Mouse (Mus musculus): ENCODE data around the gene Baz2a. TPM values are rescaled to one million over a fixed set of nuclear protein-coding genes. Genes with fewer than 3 reads are reported as not detected.

Gene Baz2a
- polyA plus RNA-seq, 1 experiment from 2014 or later = 33.7 TPM

GRCm38 (mm10) chr10:128125951-128126350 is 34.6 kb downstream of the Baz2a start:
- WGBS = 91% methylated on average over 14 of the region's 14 CpGs
- Histone ChIP-seq H3K4me2 (replicated peaks; ENCODE audit: low read depth, low read length) (no peak overlapping the region), H3K36me3 (ENCODE audit: control insufficient read depth, insufficient read depth, low read length) (peaks cover 94% of the 10 kb centered on the region), H3K27me3 (ENCODE audit: control insufficient read depth, insufficient read depth, low read length) (no peaks in the 10 kb centered on the region), H3K9ac (ENCODE audit: low read depth, low read length) (no peak overlapping the region), H3K4me1 (ENCODE audit: control insufficient read depth, insufficient read depth, low read length) (no peaks in the 10 kb centered on the region), H3K27ac (ENCODE audit: low read depth, low read length) (no peak overlapping the region), H3K9me3 (ENCODE audit: control insufficient read depth, low read length) (no peaks in the 10 kb centered on the region), H3K4me3 (ENCODE audit: low read length) (no peak overlapping the region)
- ATAC-seq (ENCODE audit: low FRiP score, low TSS enrichment) = no peak

GRCm38 (mm10) chr10:128127497-128127896 is 36.1 kb downstream of the Baz2a start:
- Histone ChIP-seq H3K4me2 (replicated peaks; ENCODE audit: low read depth, low read length) (no peak overlapping the region), H3K4me1 (ENCODE audit: control insufficient read depth, insufficient read depth, low read length) (no peaks in the 10 kb centered on the region), H3K36me3 (ENCODE audit: control insufficient read depth, insufficient read depth, low read length) (peaks cover 94% of the 10 kb centered on the region), H3K27me3 (ENCODE audit: control insufficient read depth, insufficient read depth, low read length) (no peaks in the 10 kb centered on the region), H3K4me3 (ENCODE audit: low read length) (no peak overlapping the region), H3K27ac (ENCODE audit: low read depth, low read length) (no peak overlapping the region), H3K9ac (ENCODE audit: low read depth, low read length) (no peak overlapping the region), H3K9me3 (ENCODE audit: control insufficient read depth, low read length) (no peaks in the 10 kb centered on the region)
- no peak for ATAC-seq (ENCODE audit: low FRiP score, low TSS enrichment)
- 76% methylated on average over 5 of the region's 5 CpGs for WGBS

DNA sequence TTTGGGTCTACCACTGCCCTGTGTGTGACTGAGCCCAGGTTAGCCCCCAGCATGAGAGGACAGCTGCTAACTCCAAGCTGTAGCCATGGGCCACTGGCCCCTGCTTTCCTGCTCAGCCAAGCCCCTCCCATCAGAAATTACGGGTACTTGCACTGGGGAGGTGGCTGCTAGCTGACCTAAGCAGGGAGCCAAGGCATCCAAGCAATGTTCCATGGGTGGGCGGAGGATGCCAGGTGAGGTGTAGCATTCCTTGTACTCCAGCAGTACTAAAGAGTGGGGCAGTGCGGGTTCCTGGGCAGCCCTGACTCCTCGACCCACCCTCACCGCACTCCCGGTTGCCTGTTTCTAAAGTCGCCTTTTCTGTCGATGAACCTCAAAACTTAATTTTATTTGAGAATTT is 36.8 kb downstream of the Baz2a start:
- no peaks in the 10 kb centered on the region for H3K4me1 ChIP-seq (ENCODE audit: control insufficient read depth, insufficient read depth, low read length)
- H3K9me3 ChIP-seq (ENCODE audit: control insufficient read depth, low read length) = no peaks in the 10 kb centered on the region
- no peak overlapping the region for H3K4me3 ChIP-seq (ENCODE audit: low read length)
- WGBS = 83% methylated on average over 8 of the region's 8 CpGs
- no peaks in the 10 kb centered on the region for H3K27me3 ChIP-seq (ENCODE audit: control insufficient read depth, insufficient read depth, low read length)
- no peak overlapping the region for H3K27ac ChIP-seq (ENCODE audit: low read depth, low read length)
- no peak overlapping the region for H3K4me2 ChIP-seq (replicated peaks; ENCODE audit: low read depth, low read length)
- ATAC-seq (ENCODE audit: low FRiP score, low TSS enrichment) = no peak
- no peak overlapping the region for H3K9ac ChIP-seq (ENCODE audit: low read depth, low read length)
- H3K36me3 ChIP-seq (ENCODE audit: control insufficient read depth, insufficient read depth, low read length) = peaks cover 92% of the 10 kb centered on the region

DNA sequence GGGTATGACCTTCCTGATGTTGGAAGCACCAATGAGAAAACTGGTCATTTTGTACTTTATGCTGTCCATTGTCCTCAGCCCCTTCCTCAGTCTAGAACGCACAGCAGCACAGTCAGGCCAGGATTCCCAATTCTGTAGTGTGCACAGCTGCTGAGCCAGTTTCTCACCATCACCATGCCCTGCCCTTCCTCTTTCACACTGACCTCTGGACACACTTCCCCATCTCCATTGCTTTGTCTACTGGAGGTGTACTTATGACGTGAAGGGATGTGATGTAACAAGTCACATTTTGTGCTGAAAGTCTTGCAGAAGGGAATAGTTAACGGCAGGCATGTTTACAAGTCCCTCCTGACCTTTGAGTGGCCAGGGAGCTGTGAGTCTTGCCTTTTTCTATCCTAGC is 39.9 kb downstream of the Baz2a start:
- peaks cover 81% of the 10 kb centered on the region for H3K36me3 ChIP-seq (ENCODE audit: control insufficient read depth, insufficient read depth, low read length)
- H3K4me3 ChIP-seq (ENCODE audit: low read length) = no peak overlapping the region
- H3K4me1 ChIP-seq (ENCODE audit: control insufficient read depth, insufficient read depth, low read length) = no peaks in the 10 kb centered on the region
- H3K9ac ChIP-seq (ENCODE audit: low read depth, low read length) = no peak overlapping the region
- no peak overlapping the region for H3K4me2 ChIP-seq (replicated peaks; ENCODE audit: low read depth, low read length)
- 84% methylated on average over 3 of the region's 3 CpGs for WGBS
- H3K27ac ChIP-seq (ENCODE audit: low read depth, low read length) = no peak overlapping the region
- H3K27me3 ChIP-seq (ENCODE audit: control insufficient read depth, insufficient read depth, low read length) = no peaks in the 10 kb centered on the region
- ATAC-seq (ENCODE audit: low FRiP score, low TSS enrichment) = no peak
- no peaks in the 10 kb centered on the region for H3K9me3 ChIP-seq (ENCODE audit: control insufficient read depth, low read length)

DNA sequence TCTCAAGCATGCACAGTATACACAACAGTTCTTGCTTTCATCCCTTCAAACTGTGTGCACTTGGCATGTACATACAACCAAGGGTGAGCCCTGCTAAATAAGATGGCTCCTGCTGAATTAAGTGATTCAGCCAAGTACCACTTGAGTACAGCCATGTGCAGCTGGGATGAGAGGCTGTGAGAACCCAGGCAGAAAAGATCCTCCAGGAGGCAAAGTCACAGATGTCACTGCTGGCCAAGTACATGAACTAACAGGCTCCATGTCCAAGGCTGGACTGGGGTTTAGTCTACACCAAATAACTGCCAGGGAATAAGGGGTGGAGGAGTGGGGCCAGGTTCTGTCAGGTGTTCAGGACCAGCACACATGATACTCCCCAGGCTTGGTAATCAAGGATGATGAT is 40.4 kb downstream of the Baz2a start:
- no peaks in the 10 kb centered on the region for H3K4me1 ChIP-seq (ENCODE audit: control insufficient read depth, insufficient read depth, low read length)
- ATAC-seq (ENCODE audit: low FRiP score, low TSS enrichment) = no peak
- H3K9ac ChIP-seq (ENCODE audit: low read depth, low read length) = no peak overlapping the region
- H3K36me3 ChIP-seq (ENCODE audit: control insufficient read depth, insufficient read depth, low read length) = peaks cover 77% of the 10 kb centered on the region
- H3K4me3 ChIP-seq (ENCODE audit: low read length) = no peak overlapping the region
- H3K9me3 ChIP-seq (ENCODE audit: control insufficient read depth, low read length) = no peaks in the 10 kb centered on the region
- no peak overlapping the region for H3K4me2 ChIP-seq (replicated peaks; ENCODE audit: low read depth, low read length)
- no peaks in the 10 kb centered on the region for H3K27me3 ChIP-seq (ENCODE audit: control insufficient read depth, insufficient read depth, low read length)
- no peak overlapping the region for H3K27ac ChIP-seq (ENCODE audit: low read depth, low read length)

GRCm38 (mm10) chr10:128133650-128134332 is 42.4 kb downstream of the Baz2a start:
- ATAC-seq (ENCODE audit: low FRiP score, low TSS enrichment) = 0 out of 2 replicates have a peak, but pooled peaks have one; percentile 13
- H3K9me3 ChIP-seq (ENCODE audit: control insufficient read depth, low read length) = no peaks in the 10 kb centered on the region
- H3K36me3 ChIP-seq (ENCODE audit: control insufficient read depth, insufficient read depth, low read length) = peaks cover 75% of the 10 kb centered on the region
- 42% methylated on average over 13 of the region's 13 CpGs for WGBS
- H3K4me1 ChIP-seq (ENCODE audit: control insufficient read depth, insufficient read depth, low read length) = no peaks in the 10 kb centered on the region
- H3K4me3 ChIP-seq (ENCODE audit: low read length) = no peak overlapping the region
- H3K27me3 ChIP-seq (ENCODE audit: control insufficient read depth, insufficient read depth, low read length) = no peaks in the 10 kb centered on the region
- no peak overlapping the region for H3K9ac ChIP-seq (ENCODE audit: low read depth, low read length)
- no peak overlapping the region for H3K27ac ChIP-seq (ENCODE audit: low read depth, low read length)
- no peak overlapping the region for H3K4me2 ChIP-seq (replicated peaks; ENCODE audit: low read depth, low read length)

DNA sequence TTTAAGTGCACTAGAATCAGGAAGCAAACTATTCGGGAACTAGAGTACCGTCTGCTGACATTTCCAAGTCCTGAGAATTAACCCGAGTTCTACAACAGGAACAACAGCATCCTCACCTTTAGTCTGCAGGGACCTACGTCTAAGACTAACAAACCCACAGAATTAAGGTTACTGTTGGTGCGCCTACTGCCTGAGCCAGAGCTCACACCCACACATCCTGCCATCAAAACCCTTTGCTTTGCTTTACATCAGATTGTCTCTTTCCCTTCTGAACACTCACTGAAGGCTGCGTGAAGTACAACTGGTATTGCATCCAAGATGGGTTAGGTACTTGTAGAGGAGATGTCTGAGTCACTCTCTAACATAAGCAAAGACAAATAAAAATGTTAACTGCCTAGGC is 44.0 kb downstream of the Baz2a start:
- Histone ChIP-seq H3K36me3 (ENCODE audit: control insufficient read depth, insufficient read depth, low read length) (peaks cover 67% of the 10 kb centered on the region), H3K4me3 (ENCODE audit: low read length) (no peak overlapping the region), H3K4me1 (ENCODE audit: control insufficient read depth, insufficient read depth, low read length) (no peaks in the 10 kb centered on the region), H3K27me3 (ENCODE audit: control insufficient read depth, insufficient read depth, low read length) (no peaks in the 10 kb centered on the region), H3K4me2 (replicated peaks; ENCODE audit: low read depth, low read length) (no peak overlapping the region), H3K9ac (ENCODE audit: low read depth, low read length) (no peak overlapping the region), H3K9me3 (ENCODE audit: control insufficient read depth, low read length) (no peaks in the 10 kb centered on the region), H3K27ac (ENCODE audit: low read depth, low read length) (no peak overlapping the region)
- WGBS = 85% methylated on average over 6 of the region's 6 CpGs
- ATAC-seq (ENCODE audit: low FRiP score, low TSS enrichment) = no peak

DNA sequence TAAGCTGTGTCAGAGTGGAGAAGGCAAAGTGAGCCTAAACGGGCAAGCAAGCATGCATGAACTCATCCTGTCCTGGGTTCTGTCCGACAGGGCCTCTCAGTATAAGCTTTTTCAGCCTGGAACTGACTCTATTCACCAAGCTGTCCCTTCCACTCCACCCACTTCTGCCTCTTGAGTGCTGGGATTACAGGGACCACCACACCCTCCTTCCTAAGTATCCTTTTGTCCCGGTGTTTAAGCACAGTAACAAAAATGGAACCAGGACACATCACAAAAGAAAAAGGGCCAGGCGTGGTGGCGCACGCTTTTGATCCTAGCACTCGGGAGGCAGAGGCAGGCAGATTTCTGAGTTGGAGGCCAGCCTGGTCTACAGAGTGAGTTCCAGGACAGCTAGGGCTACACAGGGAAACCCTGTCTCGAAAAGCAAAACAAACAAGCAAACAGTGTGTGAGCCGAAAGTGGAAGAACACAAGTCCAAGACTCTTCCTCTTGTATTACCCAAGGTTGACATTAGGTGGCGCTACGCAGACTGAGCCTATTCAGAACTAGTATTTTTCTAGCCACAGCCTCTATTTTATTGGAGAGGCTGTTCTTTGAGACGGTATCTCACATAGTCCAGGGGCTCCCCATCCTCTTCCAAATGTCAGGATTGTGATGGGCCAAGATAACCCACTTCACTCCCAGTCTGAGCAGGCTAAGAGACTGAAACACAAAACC is 49.0 kb downstream of the Baz2a start:
- H3K27me3 ChIP-seq (ENCODE audit: control insufficient read depth, insufficient read depth, low read length) = no peaks in the 10 kb centered on the region
- no peak overlapping the region for H3K27ac ChIP-seq (ENCODE audit: low read depth, low read length)
- no peak for ATAC-seq (ENCODE audit: low FRiP score, low TSS enrichment)
- H3K9ac ChIP-seq (ENCODE audit: low read depth, low read length) = no peak overlapping the region
- H3K4me2 ChIP-seq (replicated peaks; ENCODE audit: low read depth, low read length) = no peak overlapping the region
- H3K36me3 ChIP-seq (ENCODE audit: control insufficient read depth, insufficient read depth, low read length) = peaks cover 64% of the 10 kb centered on the region
- H3K4me1 ChIP-seq (ENCODE audit: control insufficient read depth, insufficient read depth, low read length) = no peaks in the 10 kb centered on the region
- no peak overlapping the region for H3K4me3 ChIP-seq (ENCODE audit: low read length)
- WGBS = 72% methylated on average over 12 of the region's 12 CpGs
- H3K9me3 ChIP-seq (ENCODE audit: control insufficient read depth, low read length) = no peaks in the 10 kb centered on the region

DNA sequence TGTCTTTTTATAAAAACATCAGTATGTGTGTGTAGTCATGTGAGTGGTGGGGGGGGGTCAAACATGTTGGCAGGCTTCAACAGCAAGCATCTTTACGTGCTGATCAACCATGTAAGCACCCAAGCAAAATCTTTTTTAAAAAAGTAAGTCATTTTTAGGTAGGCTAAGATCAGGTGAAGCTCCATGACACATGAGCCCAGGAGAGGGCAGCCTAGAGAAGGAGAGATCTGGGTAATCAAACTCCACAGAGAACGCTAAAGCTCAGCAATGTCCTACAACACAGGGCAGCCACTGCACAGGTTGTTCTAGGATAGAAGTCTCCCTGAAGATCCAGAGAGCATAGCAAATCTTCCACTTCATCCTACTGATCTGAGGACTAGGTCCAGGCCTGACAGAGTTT is 50.8 kb downstream of the Baz2a start:
- Histone ChIP-seq H3K36me3 (ENCODE audit: control insufficient read depth, insufficient read depth, low read length) (peaks cover 63% of the 10 kb centered on the region), H3K4me3 (ENCODE audit: low read length) (no peak overlapping the region), H3K9ac (ENCODE audit: low read depth, low read length) (no peak overlapping the region), H3K4me1 (ENCODE audit: control insufficient read depth, insufficient read depth, low read length) (no peaks in the 10 kb centered on the region), H3K27me3 (ENCODE audit: control insufficient read depth, insufficient read depth, low read length) (no peaks in the 10 kb centered on the region), H3K9me3 (ENCODE audit: control insufficient read depth, low read length) (no peaks in the 10 kb centered on the region), H3K4me2 (replicated peaks; ENCODE audit: low read depth, low read length) (no peak overlapping the region), H3K27ac (ENCODE audit: low read depth, low read length) (no peak overlapping the region)
- 68% methylated on average over 2 of the region's 2 CpGs for WGBS
- ATAC-seq (ENCODE audit: low FRiP score, low TSS enrichment) = no peak
